Mouse (Mus musculus): ENCODE measurements around the gene Ddx19a.

DNA sequence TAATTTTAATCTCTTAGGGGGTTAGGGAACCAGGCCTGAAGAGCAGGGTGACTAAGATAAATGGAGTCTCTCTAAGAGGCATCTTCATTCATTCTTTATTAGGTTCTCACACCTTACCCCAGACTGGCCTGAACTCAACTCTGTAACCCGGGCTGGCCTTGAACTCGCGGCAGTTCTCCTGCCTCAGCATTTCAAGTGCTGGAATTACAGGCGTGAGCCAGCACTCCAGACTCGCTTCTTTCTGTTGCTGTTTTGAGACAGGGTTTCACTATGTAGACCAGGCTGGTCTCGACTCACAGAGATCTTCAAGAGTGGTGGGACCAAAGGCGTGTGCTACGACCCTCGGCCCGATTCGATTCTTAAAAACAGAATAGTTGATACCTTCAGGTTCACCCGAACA is 36.7 kb upstream of the Ddx19a start:
- TF ChIP-seq CTCF (IDR thresholded peaks at IDR 0.05; ENCODE audit: extremely low read depth, insufficient read depth, low read length) (no peak), POLR2A (IDR thresholded peaks at IDR 0.05; ENCODE audit: extremely low read depth, insufficient read depth, low read length) (no peak)
